18 mouse cellular contexts compared by ENCODE assay signal in the genomic region with DNA sequence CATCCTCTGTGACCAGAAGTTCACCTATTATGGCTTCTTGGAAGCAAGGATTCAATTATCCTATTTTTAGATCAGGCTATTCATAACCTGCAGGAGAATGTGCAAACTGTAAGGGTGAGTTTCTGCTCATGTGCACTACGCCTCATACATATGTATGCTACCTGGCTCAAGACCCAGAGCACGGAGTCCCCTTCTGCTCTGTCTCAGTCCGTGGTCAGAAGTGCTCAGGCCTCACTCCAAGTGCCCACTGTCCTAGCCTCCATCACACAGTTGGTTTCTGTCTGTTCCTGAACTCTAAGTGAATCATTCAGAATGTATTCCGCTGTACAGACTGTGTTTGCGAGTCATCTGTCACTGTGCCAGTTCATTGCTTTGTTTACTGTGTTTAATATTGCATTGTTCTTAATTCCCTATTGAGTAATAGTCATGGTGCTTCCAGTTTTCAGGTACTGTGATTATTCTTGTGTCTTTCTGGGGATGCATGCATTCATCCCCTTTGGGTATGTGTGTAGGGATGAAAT. TPM values are rescaled to one million over a fixed set of nuclear protein-coding genes. Genes with fewer than 3 reads are reported as not detected.
DNase-seq lines count a peak whose midpoint lies in the region; ATAC-seq and TF ChIP-seq lines count a peak whose summit lies in the region.
"Had no signal": no experiment of that assay in that cellular context is flagged by ENCODE, and none has a peak within 500 bp of the region (broad histone marks: within the 10 kb centered on the region; RNA-seq: fewer than 3 reads in every experiment).

No protein-coding gene starts in this region.

- H3K36me3 ChIP-seq in forebrain, embryonic 16.5 days (ENCODE audit: control insufficient read depth, insufficient read depth), result no peaks in the 10 kb centered on the region
- no peaks in the 10 kb centered on the region for H3K36me3 ChIP-seq in forebrain, embryonic 10.5 days (replicated peaks)
- no peaks in the 10 kb centered on the region for H3K36me3 ChIP-seq in neural tube, embryonic 12.5 days
- no peaks in the 10 kb centered on the region for H3K36me3 ChIP-seq in neural tube, embryonic 15.5 days
- H3K36me3 ChIP-seq in heart, adult 2 months (ENCODE audit: control insufficient read depth, insufficient read depth, low read length), result no peaks in the 10 kb centered on the region
- H3K36me3 ChIP-seq: embryonic facial prominence, embryonic 10.5 days; heart, embryonic 12.5 days had no signal

- no peaks in the 10 kb centered on the region for H3K79me2 ChIP-seq in heart, adult 2 months (replicated peaks; ENCODE audit: control insufficient read depth, insufficient read depth, low read length)

- no peak for TF ChIP-seq EP300 in heart, adult 2 months (IDR thresholded peaks at IDR 0.05; ENCODE audit: insufficient read depth, low read depth, low read length)

- no peak overlapping the region for H3K9ac ChIP-seq in forebrain, embryonic 16.5 days (replicated peaks; ENCODE audit: low read depth, low read length)
- no peak overlapping the region for H3K9ac ChIP-seq in neural tube, embryonic 12.5 days
- no peak overlapping the region for H3K9ac ChIP-seq in neural tube, embryonic 15.5 days (replicated peaks)
- no peak overlapping the region for H3K9ac ChIP-seq in heart, adult 2 months (ENCODE audit: low read depth, low read length)
- H3K9ac ChIP-seq: heart, embryonic 12.5 days had no signal

- no peak overlapping the region for H3K27ac ChIP-seq in forebrain, embryonic 16.5 days (ENCODE audit: low read length)
- no peak overlapping the region for H3K27ac ChIP-seq in forebrain, embryonic 10.5 days
- no peak overlapping the region for H3K27ac ChIP-seq in neural tube, embryonic 12.5 days
- H3K27ac ChIP-seq in neural tube, embryonic 15.5 days (replicated peaks), result no peak overlapping the region
- H3K27ac ChIP-seq in olfactory bulb, adult 2 months (ENCODE audit: insufficient read depth, low read depth, low read length), result peak overlapping the region; percentile 45; the same call in 1 of the 2 replicates
- H3K27ac ChIP-seq in heart, adult 2 months, result no peak overlapping the region
- H3K27ac ChIP-seq: embryonic facial prominence, embryonic 10.5 days had no signal

- peak; percentile 39; the same call in 1 of the 2 replicates for ATAC-seq in forebrain, embryonic 16.5 days
- 0 out of 2 replicates have a peak, but pooled peaks have one; percentile 37 for ATAC-seq in neural tube, embryonic 12.5 days (ENCODE audit: low FRiP score, low read depth)
- no peak for ATAC-seq in neural tube, embryonic 15.5 days (ENCODE audit: low FRiP score)
- ATAC-seq: inflammation-experienced regulatory T-cells, adult 6 months; intestine, postnatal 0 days had no signal

- no peaks in the 10 kb centered on the region for H3K9me3 ChIP-seq in forebrain, embryonic 16.5 days (ENCODE audit: control insufficient read depth, low read length)
- H3K9me3 ChIP-seq in forebrain, embryonic 10.5 days, result no peaks in the 10 kb centered on the region
- no peaks in the 10 kb centered on the region for H3K9me3 ChIP-seq in neural tube, embryonic 12.5 days
- no peaks in the 10 kb centered on the region for H3K9me3 ChIP-seq in neural tube, embryonic 15.5 days (replicated peaks)
- H3K9me3 ChIP-seq: embryonic facial prominence, embryonic 10.5 days; heart, embryonic 12.5 days had no signal

- no peaks in the 10 kb centered on the region for H3K27me3 ChIP-seq in forebrain, embryonic 16.5 days (replicated peaks; ENCODE audit: control insufficient read depth, insufficient read depth, low read length)
- H3K27me3 ChIP-seq in forebrain, embryonic 10.5 days (ENCODE audit: poor library complexity, severe bottlenecking), result no peaks in the 10 kb centered on the region
- H3K27me3 ChIP-seq in neural tube, embryonic 12.5 days (replicated peaks), result no peaks in the 10 kb centered on the region
- H3K27me3 ChIP-seq in neural tube, embryonic 15.5 days (replicated peaks), result no peaks in the 10 kb centered on the region
- no peaks in the 10 kb centered on the region for H3K27me3 ChIP-seq in heart, adult 2 months (ENCODE audit: control insufficient read depth, insufficient read depth, low read length)
- H3K27me3 ChIP-seq: heart, embryonic 12.5 days had no signal

- no peak for DNase-seq in forebrain, embryonic 10.5 days (ENCODE audit: extremely low spot score, low spot score)
- DNase-seq in Muller cell, postnatal 12 days (ENCODE audit: inconsistent ontology term), result peak; percentile 64
- no peak for DNase-seq in heart, adult 2 months
- DNase-seq: adrenal gland, adult 8-10 months; adrenal gland, postnatal 36 days; cerebellum, adult 2 months; cerebellum, postnatal 10 days; gastrocnemius, postnatal 14 days; kidney, adult 8-10 months had no signal

- H3K4me1 ChIP-seq in forebrain, embryonic 16.5 days (replicated peaks; ENCODE audit: control insufficient read depth, insufficient read depth, low read length), result peaks cover 10% of the 10 kb centered on the region
- H3K4me1 ChIP-seq in forebrain, embryonic 10.5 days, result no peaks in the 10 kb centered on the region
- H3K4me1 ChIP-seq in neural tube, embryonic 12.5 days, result no peaks in the 10 kb centered on the region
- H3K4me1 ChIP-seq in neural tube, embryonic 15.5 days, result no peaks in the 10 kb centered on the region
- H3K4me1 ChIP-seq in olfactory bulb, adult 2 months (ENCODE audit: control insufficient read depth, insufficient read depth, low read length), result peaks cover 5% of the 10 kb centered on the region
- no peaks in the 10 kb centered on the region; the same call in 1 of the 2 replicates for H3K4me1 ChIP-seq in heart, adult 2 months (ENCODE audit: control insufficient read depth, insufficient read depth, low read length)
- H3K4me1 ChIP-seq: embryonic facial prominence, embryonic 10.5 days; heart, embryonic 12.5 days had no signal

- intact Hi-C loops in heart, adult 2 months (cut with DNase I), result no loop called here

- H3K4me3 ChIP-seq in forebrain, embryonic 16.5 days (replicated peaks; ENCODE audit: low read length), result no peak overlapping the region
- no peak overlapping the region for H3K4me3 ChIP-seq in forebrain, embryonic 10.5 days
- H3K4me3 ChIP-seq in neural tube, embryonic 12.5 days, result no peak overlapping the region
- H3K4me3 ChIP-seq in neural tube, embryonic 15.5 days (replicated peaks), result no peak overlapping the region
- H3K4me3 ChIP-seq in olfactory bulb, adult 2 months (ENCODE audit: insufficient read depth, low read depth, low read length), result no peak overlapping the region
- no peak overlapping the region for H3K4me3 ChIP-seq in heart, adult 2 months
- H3K4me3 ChIP-seq: embryonic facial prominence, embryonic 10.5 days; heart, embryonic 12.5 days had no signal

- 67% methylated on average over 5 of the region's 5 CpGs for WGBS in forebrain, embryonic 16.5 days
- WGBS in forebrain, embryonic 10.5 days, result 87% methylated on average over 5 of the region's 5 CpGs
- WGBS in neural tube, embryonic 12.5 days, result 82% methylated on average over 5 of the region's 5 CpGs
- 76% methylated on average over 5 of the region's 5 CpGs for WGBS in neural tube, embryonic 15.5 days
- 40% methylated on average over 5 of the region's 5 CpGs for WGBS in olfactory bulb, adult 2 months
- 69% methylated on average over 5 of the region's 5 CpGs for WGBS in heart, adult 2 months

- no peak for TF ChIP-seq CTCF in olfactory bulb, adult 2 months (IDR thresholded peaks at IDR 0.05; ENCODE audit: insufficient read depth, low read depth, low read length)
- no peak for TF ChIP-seq CTCF in heart, adult 2 months (IDR thresholded peaks at IDR 0.05)

- no peak for TF ChIP-seq POLR2A in olfactory bulb, adult 2 months (IDR thresholded peaks at IDR 0.05; ENCODE audit: insufficient read depth, low read depth, low read length)
- TF ChIP-seq POLR2A in heart, adult 2 months (IDR thresholded peaks at IDR 0.05; ENCODE audit: insufficient read depth, low read depth, low read length), result no peak

- H3K4me2 ChIP-seq in forebrain, embryonic 16.5 days (ENCODE audit: low read length), result no peak overlapping the region
- no peak overlapping the region for H3K4me2 ChIP-seq in neural tube, embryonic 12.5 days (replicated peaks)
- no peak overlapping the region for H3K4me2 ChIP-seq in neural tube, embryonic 15.5 days
- H3K4me2 ChIP-seq: heart, embryonic 12.5 days had no signal

RNA-seq across cellular contexts. Expression of gene Ndufaf4, which starts 30.4 kb away (rescaled TPM):
- polyA plus RNA-seq in forebrain, embryonic 16.5 days (2015; fragmentation: Nextera tagmentation; extraction: Ambion mirVana), result 58.7 and 59.7 TPM in 2 replicates
- polyA plus RNA-seq in forebrain, embryonic 10.5 days (2016; fragmentation: Nextera tagmentation; extraction: Ambion mirVana), result 64.7 and 65.2 TPM in 2 replicates
- polyA plus RNA-seq in neural tube, embryonic 12.5 days (2016; fragmentation: Nextera tagmentation; extraction: Ambion mirVana), result 54.1 and 56.9 TPM in 2 replicates
- polyA plus RNA-seq in neural tube, embryonic 15.5 days (2015; fragmentation: Nextera tagmentation; extraction: Ambion mirVana), result 65.7 and 69.7 TPM in 2 replicates
- not detected in 2 replicates for polyA plus RNA-seq in olfactory bulb, adult 2 months (2012; ENCODE audit: insufficient read depth, insufficient read length, low replicate concordance, missing spikeins)
- 10 to 100 TPM; 73.2 to 79.2 TPM for total RNA-seq in heart, adult 2 months (2021)
- polyA plus RNA-seq in heart, adult 2 months (2012; rRNA removed), result 7.5 and 17.5 TPM in 2 replicates

RNA-seq across cellular contexts. Expression of gene Gpr63, which starts 37.9 kb away (rescaled TPM):
- 2.8 and 4.9 TPM in 2 replicates for polyA plus RNA-seq in forebrain, embryonic 16.5 days (2015; fragmentation: Nextera tagmentation; extraction: Ambion mirVana)
- 1.7 and 2.2 TPM in 2 replicates for polyA plus RNA-seq in forebrain, embryonic 10.5 days (2016; fragmentation: Nextera tagmentation; extraction: Ambion mirVana)
- 1.4 and 2.2 TPM in 2 replicates for polyA plus RNA-seq in neural tube, embryonic 12.5 days (2016; fragmentation: Nextera tagmentation; extraction: Ambion mirVana)
- polyA plus RNA-seq in neural tube, embryonic 15.5 days (2015; fragmentation: Nextera tagmentation; extraction: Ambion mirVana), result 1.3 and 2.3 TPM in 2 replicates
- not detected in 2 replicates for polyA plus RNA-seq in olfactory bulb, adult 2 months (2012; ENCODE audit: insufficient read depth, insufficient read length, low replicate concordance, missing spikeins)
- total RNA-seq in heart, adult 2 months (2021), result 1 to 10 TPM; 1.0 to 1.3 TPM
- polyA plus RNA-seq in heart, adult 2 months (2012; rRNA removed), result 0.70 and 1.0 TPM in 2 replicates
- total RNA-seq: MEL had no signal
